Mouse (Mus musculus): ENCODE data around the gene Atg16l2.

GRCm38 (mm10) chr7:101263511-101263910 is 38.5 kb downstream of the Atg16l2 start:
- no peak for TF ChIP-seq CTCF (IDR thresholded peaks at IDR 0.05; ENCODE audit: borderline replicate concordance, insufficient read depth, low read depth, low read length)
- TF ChIP-seq POLR2A (IDR thresholded peaks at IDR 0.05; ENCODE audit: borderline replicate concordance, insufficient read depth, low read length), result no peak
